In the genomic region with DNA sequence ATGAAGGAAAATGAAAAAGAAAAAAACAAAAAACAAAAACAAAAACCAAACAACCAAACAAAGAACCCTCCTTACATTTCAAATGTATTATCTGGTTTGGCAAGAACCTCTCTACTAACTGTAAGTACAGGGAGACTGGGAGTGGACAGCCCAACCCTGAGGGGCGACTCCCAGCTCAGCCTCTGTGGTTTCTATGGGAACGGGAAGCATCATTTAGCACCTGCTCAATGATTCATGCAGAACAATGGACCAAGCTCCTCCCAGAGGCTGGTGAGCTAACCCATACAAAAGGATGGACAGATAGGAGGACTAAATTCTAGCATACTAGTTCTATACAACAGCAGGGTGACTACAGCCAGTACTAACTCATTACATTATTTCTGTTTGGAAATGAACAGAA, we compare ENCODE assay signal across 17 mouse cellular contexts. TPM values are rescaled to one million over a fixed set of nuclear protein-coding genes. Genes with fewer than 3 reads are reported as not detected.
DNase-seq lines count a peak whose midpoint lies in the region; ATAC-seq and TF ChIP-seq lines count a peak whose summit lies in the region.
"Had no signal": no experiment of that assay in that cellular context is flagged by ENCODE, and none has a peak within 500 bp of the region (broad histone marks: within the 10 kb centered on the region; RNA-seq: fewer than 3 reads in every experiment).

No protein-coding gene starts in this region.

- 42% methylated on average over 2 of the region's 2 CpGs for WGBS in midbrain, embryonic 14.5 days
- 39% methylated on average over 2 of the region's 2 CpGs for WGBS in midbrain, postnatal 0 days
- 20% methylated on average over 2 of the region's 2 CpGs for WGBS in neural tube, embryonic 13.5 days

- TF ChIP-seq CTCF in midbrain, postnatal 0 days (IDR thresholded peaks at IDR 0.05) = no peak
- no peak for TF ChIP-seq CTCF in brain, embryonic 14.5 days (IDR thresholded peaks at IDR 0.05; ENCODE audit: borderline replicate concordance, extremely low read depth, insufficient read depth, insufficient read length)

- no peak for TF ChIP-seq POLR2A in brain, embryonic 14.5 days (IDR thresholded peaks at IDR 0.05; ENCODE audit: borderline replicate concordance, extremely low read depth, insufficient read depth, insufficient read length, poor library complexity, severe bottlenecking)

- H3K36me3 ChIP-seq in midbrain, embryonic 14.5 days (ENCODE audit: control insufficient read depth, insufficient read depth, low read length) = no peaks in the 10 kb centered on the region
- no peaks in the 10 kb centered on the region for H3K36me3 ChIP-seq in midbrain, postnatal 0 days (ENCODE audit: insufficient read depth, low read length)
- no peaks in the 10 kb centered on the region for H3K36me3 ChIP-seq in ES-E14 (ENCODE audit: control insufficient read depth, insufficient read depth, low read length, poor library complexity, severe bottlenecking)
- no peaks in the 10 kb centered on the region for H3K36me3 ChIP-seq in neural tube, embryonic 13.5 days
- H3K36me3 ChIP-seq: embryonic facial prominence, embryonic 12.5 days; limb, embryonic 12.5 days; liver, embryonic 13.5 days; lung, embryonic 15.5 days; stomach, embryonic 15.5 days had no signal

- in situ Hi-C loops in ES-E14 (cut with MboI; ENCODE audit: low sequenced_read_pairs in 2 of 2, unreplicated experiment in 2 of 2) = no loop called here

- no peak overlapping the region for H3K4me3 ChIP-seq in midbrain, embryonic 14.5 days (replicated peaks; ENCODE audit: low read depth, low read length)
- H3K4me3 ChIP-seq in midbrain, postnatal 0 days (ENCODE audit: low read depth, low read length) = no peak overlapping the region
- H3K4me3 ChIP-seq in ES-E14 (ENCODE audit: insufficient read depth in 1 of 2, low read depth in 1 of 2, low read length in 2 of 2, poor library complexity in 1 of 2, severe bottlenecking in 1 of 2) = no peak overlapping the region
- no peak overlapping the region for H3K4me3 ChIP-seq in neural tube, embryonic 13.5 days
- H3K4me3 ChIP-seq: embryonic facial prominence, embryonic 12.5 days; limb, embryonic 12.5 days; liver, embryonic 13.5 days; lung, embryonic 15.5 days; stomach, embryonic 15.5 days had no signal

- H3K9me3 ChIP-seq in midbrain, embryonic 14.5 days (ENCODE audit: control insufficient read depth, low read length) = no peaks in the 10 kb centered on the region
- no peaks in the 10 kb centered on the region for H3K9me3 ChIP-seq in midbrain, postnatal 0 days (ENCODE audit: low read length)
- H3K9me3 ChIP-seq in ES-E14 (ENCODE audit: control insufficient read depth, insufficient read depth, low read depth, low read length) = no peaks in the 10 kb centered on the region
- H3K9me3 ChIP-seq in neural tube, embryonic 13.5 days = no peaks in the 10 kb centered on the region
- H3K9me3 ChIP-seq: embryonic facial prominence, embryonic 12.5 days; limb, embryonic 12.5 days; liver, embryonic 13.5 days; lung, embryonic 15.5 days; stomach, embryonic 15.5 days had no signal

- H3K4me2 ChIP-seq in midbrain, embryonic 14.5 days (ENCODE audit: low read length) = no peak overlapping the region
- no peak overlapping the region for H3K4me2 ChIP-seq in midbrain, postnatal 0 days (ENCODE audit: low read depth, low read length, poor library complexity, severe bottlenecking)
- no peak overlapping the region for H3K4me2 ChIP-seq in neural tube, embryonic 13.5 days
- H3K4me2 ChIP-seq: embryonic facial prominence, embryonic 12.5 days; limb, embryonic 12.5 days; liver, embryonic 13.5 days; lung, embryonic 15.5 days; stomach, embryonic 15.5 days had no signal

- H3K4me1 ChIP-seq in midbrain, embryonic 14.5 days (ENCODE audit: control insufficient read depth, insufficient read depth, low read length) = 0 out of 2 replicates have a peak, but pooled peaks cover 8% of the 10 kb centered on the region
- no peaks in the 10 kb centered on the region for H3K4me1 ChIP-seq in midbrain, postnatal 0 days (ENCODE audit: insufficient read depth, low read length)
- H3K4me1 ChIP-seq in ES-E14 (ENCODE audit: control insufficient read depth in 2 of 2, insufficient read depth in 2 of 2, low read length in 2 of 2, poor library complexity in 1 of 2) = peaks cover 5 to 16% of the 10 kb centered on the region in 2 experiments; a peak in 3 of 4 replicates
- H3K4me1 ChIP-seq in neural tube, embryonic 13.5 days (replicated peaks) = peaks cover 11% of the 10 kb centered on the region
- H3K4me1 ChIP-seq: liver, embryonic 13.5 days had no signal

- H3K27ac ChIP-seq in midbrain, embryonic 14.5 days (replicated peaks; ENCODE audit: low read depth, low read length) = no peak overlapping the region
- no peak overlapping the region for H3K27ac ChIP-seq in midbrain, postnatal 0 days (ENCODE audit: low read depth, low read length)
- no peak overlapping the region for H3K27ac ChIP-seq in ES-E14 (ENCODE audit: insufficient read depth, low read depth, low read length, poor library complexity, severe bottlenecking)
- H3K27ac ChIP-seq in neural tube, embryonic 13.5 days (replicated peaks) = no peak overlapping the region
- H3K27ac ChIP-seq: embryonic facial prominence, embryonic 12.5 days; limb, embryonic 12.5 days; liver, embryonic 13.5 days; lung, embryonic 15.5 days; stomach, embryonic 15.5 days had no signal

- no peak for ATAC-seq in midbrain, embryonic 14.5 days (ENCODE audit: low FRiP score, low TSS enrichment)
- ATAC-seq in midbrain, postnatal 0 days (ENCODE audit: low FRiP score) = no peak
- ATAC-seq in neural tube, embryonic 13.5 days (ENCODE audit: low read depth) = 0 out of 2 replicates have a peak, but pooled peaks have one; percentile 40
- ATAC-seq in frontal cortex, adult (ENCODE audit: low TSS enrichment) = no peak

- H3K27me3 ChIP-seq in midbrain, embryonic 14.5 days (ENCODE audit: control insufficient read depth, insufficient read depth, low read length) = no peaks in the 10 kb centered on the region; the same call in 1 of the 2 replicates
- no peaks in the 10 kb centered on the region for H3K27me3 ChIP-seq in midbrain, postnatal 0 days (ENCODE audit: insufficient read depth, low read length)
- no peaks in the 10 kb centered on the region for H3K27me3 ChIP-seq in neural tube, embryonic 13.5 days
- H3K27me3 ChIP-seq: embryonic facial prominence, embryonic 12.5 days; liver, embryonic 13.5 days; lung, embryonic 15.5 days; stomach, embryonic 15.5 days had no signal

- peak; percentile 46 for DNase-seq in midbrain, embryonic 14.5 days
- no peak for DNase-seq in midbrain, postnatal 0 days (ENCODE audit: low spot score)
- peak; percentile 53 for DNase-seq in ES-E14 (ENCODE audit: low read depth, low spot score)
- peak; percentile 59 for DNase-seq in brain, embryonic 14.5 days (ENCODE audit: low read depth)
- DNase-seq in adrenal gland, adult 8-10 months = no peak
- DNase-seq: cerebellum, postnatal 25 days; gastrocnemius, postnatal 14 days; kidney, adult 9 months; kidney, postnatal 4 days; liver, embryonic 13.5 days; thymus, postnatal 14 days had no signal

- H3K9ac ChIP-seq in midbrain, embryonic 14.5 days (replicated peaks; ENCODE audit: low read length) = no peak overlapping the region
- H3K9ac ChIP-seq in midbrain, postnatal 0 days (replicated peaks; ENCODE audit: low read length, poor library complexity, severe bottlenecking) = no peak overlapping the region
- no peak overlapping the region for H3K9ac ChIP-seq in ES-E14 (ENCODE audit: insufficient read depth, low read depth, low read length, poor library complexity, severe bottlenecking)
- H3K9ac ChIP-seq in neural tube, embryonic 13.5 days = no peak overlapping the region
- H3K9ac ChIP-seq: embryonic facial prominence, embryonic 12.5 days; limb, embryonic 12.5 days; liver, embryonic 13.5 days; lung, embryonic 15.5 days; stomach, embryonic 15.5 days had no signal

TF ChIP-seq in ES-E14, 5 proteins besides CTCF, POLR2A, EP300 and RAD21:
- TF ChIP-seq CHD2 (IDR thresholded peaks at IDR 0.05; ENCODE audit: low read depth, low read length) = no peak
- no peak for TF ChIP-seq HCFC1 (IDR thresholded peaks at IDR 0.05; ENCODE audit: borderline replicate concordance, insufficient read depth, low read length)
- no peak for TF ChIP-seq ZNF384 (IDR thresholded peaks at IDR 0.05; ENCODE audit: low read depth, low read length)
- TF ChIP-seq ZC3H11A (IDR thresholded peaks at IDR 0.05; ENCODE audit: borderline replicate concordance, low read depth, low read length) = no peak
- TF ChIP-seq MAFK (IDR thresholded peaks at IDR 0.05; ENCODE audit: insufficient read depth, low read depth, low read length) = no peak

RNA-seq across cellular contexts. Expression of a gene that starts 40.4 kb away (rescaled TPM):
- 34.6 and 35.8 TPM in 2 replicates for polyA plus RNA-seq in midbrain, embryonic 14.5 days (2014; fragmentation: Nextera tagmentation; extraction: Ambion mirVana)
- total RNA-seq in midbrain, postnatal 0 days (2014; rRNA removed) = 63.8 and 64.9 TPM in 2 replicates
- 14.2 and 16.4 TPM in 2 replicates for polyA plus RNA-seq in midbrain, postnatal 0 days (2015; fragmentation: Nextera tagmentation; extraction: Ambion mirVana)
- 3.2 and 3.4 TPM in 2 replicates for total RNA-seq in ES-E14 (2012; rRNA removed)
- 50.1 and 58.5 TPM in 2 replicates for polyA plus RNA-seq in brain, embryonic 14.5 days (2012; rRNA removed)
- 38.5 and 41.0 TPM in 2 replicates for polyA plus RNA-seq in neural tube, embryonic 13.5 days (2015; fragmentation: Nextera tagmentation; extraction: Ambion mirVana)
- total RNA-seq in adrenal gland, adult 8-10 months (2022) = 10 to 100 TPM; 15.6 to 29.4 (median 22.5) TPM

Comparison
In these comparisons a context has a peak if more than half of its experiments do, and no peak if none do; other contexts are left out.
1. DNase-seq: peak in midbrain, embryonic 14.5 days (single experiment), ES-E14 (single experiment) and brain, embryonic 14.5 days (single experiment); none in midbrain, postnatal 0 days (single experiment) and adrenal gland, adult 8-10 months (single experiment).